Mouse (Mus musculus): ENCODE data around the gene Gcn1l1. TPM values are rescaled to one million over a fixed set of nuclear protein-coding genes. Genes with fewer than 3 reads are reported as not detected.

Gcn1l1 gene
- polyA plus RNA-seq, 1 experiment from 2014 or later = 20.7 TPM

GRCm38 (mm10) chr5:115547421-115547820 lies 17.6 kb upstream of the Gcn1l1 start:
- Histone ChIP-seq H3K36me3 (ENCODE audit: insufficient read depth, low read length) (peaks cover 49% of the 10 kb centered on the region), H3K9me3 (replicated peaks; ENCODE audit: low read length) (no peaks in the 10 kb centered on the region), H3K4me1 (replicated peaks; ENCODE audit: insufficient read depth, low read length) (peaks cover 28% of the 10 kb centered on the region), H3K27ac (no peak overlapping the region), H3K4me2 (ENCODE audit: low read length) (no peak overlapping the region), H3K9ac (ENCODE audit: low read depth, low read length) (no peak overlapping the region; the same call in 1 of the 2 replicates), H3K4me3 (replicated peaks; ENCODE audit: low read depth, low read length) (no peak overlapping the region), H3K27me3 (ENCODE audit: insufficient read depth, low read length) (no peaks in the 10 kb centered on the region)
- ATAC-seq (replicated peaks; ENCODE audit: low FRiP score, low read depth) (no peak), DNase-seq (ENCODE audit: low spot score) (no peak)
- no peak for TF ChIP-seq CTCF (IDR thresholded peaks at IDR 0.05; ENCODE audit: low read depth)
- 61% methylated on average over 7 of the region's 7 CpGs for WGBS

- H3K27me3 ChIP-seq (ENCODE audit: insufficient read depth, low read length) = no peaks in the 10 kb centered on the region
- no peak for ATAC-seq (replicated peaks; ENCODE audit: low FRiP score, low read depth)
- H3K4me1 ChIP-seq (replicated peaks; ENCODE audit: insufficient read depth, low read length) = peaks cover 15% of the 10 kb centered on the region; the same call in 1 of the 2 replicates
- no peak overlapping the region for H3K9ac ChIP-seq (ENCODE audit: low read depth, low read length)
- DNase-seq (ENCODE audit: low spot score) = no peak
- peaks cover 61% of the 10 kb centered on the region for H3K36me3 ChIP-seq (ENCODE audit: insufficient read depth, low read length)
- no peaks in the 10 kb centered on the region for H3K9me3 ChIP-seq (replicated peaks; ENCODE audit: low read length)
- 91% methylated on average over 18 of the region's 18 CpGs for WGBS
- H3K27ac ChIP-seq = no peak overlapping the region
- TF ChIP-seq CTCF (IDR thresholded peaks at IDR 0.05; ENCODE audit: low read depth) = no peak
- H3K4me2 ChIP-seq (ENCODE audit: low read length) = no peak overlapping the region
- no peak overlapping the region for H3K4me3 ChIP-seq (replicated peaks; ENCODE audit: low read depth, low read length)
Observed at GRCm38 (mm10) chr5:115548501-115549285, 16.4 kb upstream of the Gcn1l1 start.

- no peaks in the 10 kb centered on the region for H3K9me3 ChIP-seq (replicated peaks; ENCODE audit: low read length)
- WGBS = 70% methylated on average over 11 of the region's 11 CpGs
- H3K4me1 ChIP-seq (replicated peaks; ENCODE audit: insufficient read depth, low read length) = 0 out of 2 replicates have a peak, but pooled peaks cover 7% of the 10 kb centered on the region
- no peak overlapping the region for H3K27ac ChIP-seq
- no peak for DNase-seq (ENCODE audit: low spot score)
- no peak for TF ChIP-seq CTCF (IDR thresholded peaks at IDR 0.05; ENCODE audit: low read depth)
- peaks cover 62% of the 10 kb centered on the region for H3K36me3 ChIP-seq (ENCODE audit: insufficient read depth, low read length)
- ATAC-seq (replicated peaks; ENCODE audit: low FRiP score, low read depth) = no peak
- no peak overlapping the region for H3K4me2 ChIP-seq (ENCODE audit: low read length)
- no peak overlapping the region for H3K9ac ChIP-seq (ENCODE audit: low read depth, low read length)
- H3K4me3 ChIP-seq (replicated peaks; ENCODE audit: low read depth, low read length) = no peak overlapping the region
- no peaks in the 10 kb centered on the region for H3K27me3 ChIP-seq (ENCODE audit: insufficient read depth, low read length)
Observed at GRCm38 (mm10) chr5:115550482-115551005, 14.5 kb upstream of the Gcn1l1 start.

- Histone ChIP-seq H3K36me3 (ENCODE audit: insufficient read depth, low read length) (peaks cover 54% of the 10 kb centered on the region), H3K9ac (ENCODE audit: low read depth, low read length) (no peak overlapping the region), H3K9me3 (replicated peaks; ENCODE audit: low read length) (no peaks in the 10 kb centered on the region), H3K4me1 (replicated peaks; ENCODE audit: insufficient read depth, low read length) (0 out of 2 replicates have a peak, but pooled peaks cover 5% of the 10 kb centered on the region), H3K4me2 (ENCODE audit: low read length) (no peak overlapping the region), H3K27me3 (ENCODE audit: insufficient read depth, low read length) (no peaks in the 10 kb centered on the region), H3K27ac (no peak overlapping the region), H3K4me3 (replicated peaks; ENCODE audit: low read depth, low read length) (no peak overlapping the region)
- WGBS = 85% methylated on average over 11 of the region's 12 CpGs
- ATAC-seq (replicated peaks; ENCODE audit: low FRiP score, low read depth) (no peak), DNase-seq (ENCODE audit: low spot score) (no peak)
- TF ChIP-seq CTCF (IDR thresholded peaks at IDR 0.05; ENCODE audit: low read depth) = no peak
Observed at GRCm38 (mm10) chr5:115551386-115551785, 13.7 kb upstream of the Gcn1l1 start.

- no peaks in the 10 kb centered on the region for H3K27me3 ChIP-seq (ENCODE audit: insufficient read depth, low read length)
- H3K27ac ChIP-seq = no peak overlapping the region
- H3K4me2 ChIP-seq (ENCODE audit: low read length) = no peak overlapping the region
- peaks cover 50% of the 10 kb centered on the region for H3K36me3 ChIP-seq (ENCODE audit: insufficient read depth, low read length)
- ATAC-seq (replicated peaks; ENCODE audit: low FRiP score, low read depth) (no peak), DNase-seq (ENCODE audit: low spot score) (no peak)
- H3K9ac ChIP-seq (ENCODE audit: low read depth, low read length) = no peak overlapping the region
- 85% methylated on average over 13 of the region's 13 CpGs for WGBS
- no peak for TF ChIP-seq CTCF (IDR thresholded peaks at IDR 0.05; ENCODE audit: low read depth)
- no peak overlapping the region for H3K4me3 ChIP-seq (replicated peaks; ENCODE audit: low read depth, low read length)
- H3K9me3 ChIP-seq (replicated peaks; ENCODE audit: low read length) = no peaks in the 10 kb centered on the region
- 0 out of 2 replicates have a peak, but pooled peaks cover 1% of the 10 kb centered on the region for H3K4me1 ChIP-seq (replicated peaks; ENCODE audit: insufficient read depth, low read length)
Observed at GRCm38 (mm10) chr5:115551799-115552198, 13.3 kb upstream of the Gcn1l1 start.

- WGBS = 81% methylated on average over 33 of the region's 33 CpGs
- Histone ChIP-seq H3K4me3 (replicated peaks; ENCODE audit: low read depth, low read length) (no peak overlapping the region), H3K9ac (ENCODE audit: low read depth, low read length) (no peak overlapping the region), H3K27me3 (ENCODE audit: insufficient read depth, low read length) (no peaks in the 10 kb centered on the region), H3K9me3 (replicated peaks; ENCODE audit: low read length) (no peaks in the 10 kb centered on the region), H3K4me2 (ENCODE audit: low read length) (no peak overlapping the region), H3K4me1 (replicated peaks; ENCODE audit: insufficient read depth, low read length) (no peaks in the 10 kb centered on the region), H3K36me3 (ENCODE audit: insufficient read depth, low read length) (peaks cover 39% of the 10 kb centered on the region), H3K27ac (no peak overlapping the region)
- ATAC-seq (replicated peaks; ENCODE audit: low FRiP score, low read depth) (no peak), DNase-seq (ENCODE audit: low spot score) (no peak)
- TF ChIP-seq CTCF (IDR thresholded peaks at IDR 0.05; ENCODE audit: low read depth) = no peak
Observed at GRCm38 (mm10) chr5:115553801-115554420, 11.1 kb upstream of the Gcn1l1 start.

Measured in kidney, postnatal 0 days (tissue).